Mouse (Mus musculus) MEL (cell line): ENCODE measurements at regions not wholly inside any gene's neighbourhood (a gene's known extent, or its start where the extent isn't known, plus 50 kb on each side); places are given as distances from the start of the nearest gene placed in this dataset.

Experiments
- DNase-seq: peaks from one replicate; pipeline ENCODE4 v3.0.0; 2011; ENCODE audit warnings: low read depth, low spot score
- H3K27ac ChIP-seq: 2 replicates; pipeline ENCODE4 v1.5.1; 2012; ENCODE audit warnings: low read depth, mild to moderate bottlenecking, control low read depth, low read length, moderate library complexity; ENCODE audit not compliant: control insufficient read depth
- H3K27me3 ChIP-seq, 2 experiments: fragments of 150-350 bp in 1 of 2; sonication (generic) in 1 of 2; 2 replicates each; pipeline ENCODE4 v1.6.1; 2012; ENCODE audit warnings: low read length in 2 of 2, mild to moderate bottlenecking in 2 of 2, improper control_type of control experiment in 1 of 2, moderate library complexity in 1 of 2; ENCODE audit not compliant: insufficient read depth in 2 of 2, control insufficient read depth in 1 of 2
- H3K36me3 ChIP-seq, 2 experiments: 2 replicates each; pipeline ENCODE4 v1.6.1; 2012 to 2014; ENCODE audit warnings: low read length in 2 of 2, improper control_type of control experiment in 1 of 2, inconsistent platforms in 1 of 2, mild to moderate bottlenecking in 1 of 2; ENCODE audit not compliant: insufficient read depth in 2 of 2, control insufficient read depth in 1 of 2
- H3K4me1 ChIP-seq, 2 experiments: fragments of 150-350 bp in 1 of 2; sonication (generic) in 1 of 2; 2 replicates each; pipeline ENCODE4 v1.6.1; 2012; ENCODE audit warnings: low read length in 2 of 2, improper control_type of control experiment in 1 of 2, mild to moderate bottlenecking in 1 of 2; ENCODE audit not compliant: insufficient read depth in 2 of 2, control insufficient read depth in 1 of 2
- H3K4me3 ChIP-seq, 2 experiments: fragments of 150-350 bp in 1 of 2; sonication (generic) in 1 of 2; 2 replicates each; pipeline ENCODE4 v1.5.1; 2012; ENCODE audit warnings: low read depth in 2 of 2, low read length in 2 of 2, mild to moderate bottlenecking in 2 of 2, moderate library complexity in 2 of 2, control low read depth in 1 of 2, improper control_type of control experiment in 1 of 2; ENCODE audit not compliant: control insufficient read depth in 1 of 2, insufficient read depth in 1 of 2
- H3K79me2 ChIP-seq: 2 replicates; pipeline ENCODE4 v1.6.1; 2012; ENCODE audit warnings: mild to moderate bottlenecking, low read length, moderate library complexity; ENCODE audit not compliant: control insufficient read depth, poor library complexity, insufficient read depth
- H3K9ac ChIP-seq: 2 replicates; pipeline ENCODE4 v1.6.1; 2012; ENCODE audit warnings: low read depth, mild to moderate bottlenecking, control low read depth, low read length, moderate library complexity; ENCODE audit not compliant: control insufficient read depth, poor library complexity, severe bottlenecking
- H3K9me3 ChIP-seq: fragments of 150-350 bp; sonication (generic); replicated peaks from 2 replicates; pipeline ENCODE4 v1.6.1; 2012; ENCODE audit warnings: mild to moderate bottlenecking, low read length, improper control_type of control experiment, moderate library complexity; ENCODE audit not compliant: insufficient read depth
- BHLHE40 ChIP-seq: IDR thresholded peaks from 2 replicates; pipeline ENCODE4 v1.6.1; 2012; ENCODE audit warnings: low read depth, mild to moderate bottlenecking, inconsistent platforms, low read length, improper control_type of control experiment, borderline replicate concordance
- CTCF ChIP-seq, 3 experiments: IDR thresholded peaks in 2 of 3; conservative IDR thresholded peaks in 1 of 3; 2 replicates each; pipeline ENCODE4 v1.5.1; 2011 to 2012; ENCODE audit warnings: low read length in 3 of 3, low read depth in 2 of 3, mild to moderate bottlenecking in 2 of 3, improper control_type of control experiment in 1 of 3, inconsistent platforms in 1 of 3, mixed read lengths in 1 of 3, moderate library complexity in 1 of 3; ENCODE audit not compliant: control insufficient read depth in 1 of 3, insufficient read depth in 1 of 3, poor library complexity in 1 of 3, severe bottlenecking in 1 of 3
- ELF1 ChIP-seq: IDR thresholded peaks from 2 replicates; pipeline ENCODE4 v1.6.1; 2014; ENCODE audit warnings: low read depth, mild to moderate bottlenecking, inconsistent platforms, low read length, improper control_type of control experiment, moderate library complexity
- EP300 ChIP-seq, 2 experiments: IDR thresholded peaks; 2 replicates each; pipeline ENCODE4 v1.6.1; 2011; ENCODE audit warnings: improper control_type of control experiment in 2 of 2, low read length in 2 of 2, low read depth in 1 of 2, mild to moderate bottlenecking in 1 of 2
- ETS1 ChIP-seq: IDR thresholded peaks from 2 replicates; pipeline ENCODE4 v1.6.1; 2012; ENCODE audit warnings: low read depth, mild to moderate bottlenecking, inconsistent platforms, low read length, improper control_type of control experiment, moderate library complexity
- GATA1 ChIP-seq: IDR thresholded peaks from 2 replicates; pipeline ENCODE4 v1.6.1; 2011; ENCODE audit warnings: low read depth, low read length, improper control_type of control experiment
- KAT2A ChIP-seq: conservative IDR thresholded peaks from 2 replicates; pipeline ENCODE4 v1.6.1; 2012; ENCODE audit warnings: low read depth, low read length, improper control_type of control experiment, inconsistent platforms
- NRF1 ChIP-seq: IDR thresholded peaks from 2 replicates; pipeline ENCODE4 v1.6.1; 2014; ENCODE audit warnings: low read depth, mild to moderate bottlenecking, inconsistent platforms, low read length, improper control_type of control experiment, moderate library complexity; ENCODE audit not compliant: poor library complexity, insufficient read depth, severe bottlenecking
- RAD21 ChIP-seq: IDR thresholded peaks from 2 replicates; pipeline ENCODE4 v1.6.1; 2011; ENCODE audit warnings: mild to moderate bottlenecking, low read depth, low read length, improper control_type of control experiment
- SMC3 ChIP-seq: IDR thresholded peaks from 2 replicates; pipeline ENCODE4 v1.6.1; 2011; ENCODE audit warnings: low read depth, low read length, improper control_type of control experiment
- TAL1 ChIP-seq: IDR thresholded peaks from 2 replicates; pipeline ENCODE4 v1.6.1; 2012; ENCODE audit warnings: mild to moderate bottlenecking, inconsistent platforms, low read length, moderate library complexity, mixed read lengths
- UBTF ChIP-seq: IDR thresholded peaks from 2 replicates; pipeline ENCODE4 v1.6.1; 2012; ENCODE audit warnings: low read depth, mild to moderate bottlenecking, inconsistent platforms, low read length, improper control_type of control experiment, moderate library complexity, borderline replicate concordance; ENCODE audit not compliant: insufficient read depth
- USF1 ChIP-seq: IDR thresholded peaks from 2 replicates; pipeline ENCODE4 v1.6.1; 2014; ENCODE audit warnings: low read depth, mild to moderate bottlenecking, inconsistent platforms, low read length, improper control_type of control experiment, moderate library complexity
- USF2 ChIP-seq, 2 experiments: IDR thresholded peaks; 2 replicates each; pipeline ENCODE4 v1.6.1; 2011 to 2012; ENCODE audit warnings: improper control_type of control experiment in 2 of 2, low read length in 2 of 2, borderline replicate concordance in 1 of 2, inconsistent platforms in 1 of 2, low read depth in 1 of 2, mild to moderate bottlenecking in 1 of 2; ENCODE audit not compliant: insufficient read depth in 1 of 2
- ZC3H11A ChIP-seq: IDR thresholded peaks from 2 replicates; pipeline ENCODE4 v1.6.1; 2012; ENCODE audit warnings: low read depth, mild to moderate bottlenecking, inconsistent platforms, low read length, improper control_type of control experiment
- ZMIZ1 ChIP-seq: IDR thresholded peaks from 2 replicates; pipeline ENCODE4 v1.6.1; 2012; ENCODE audit warnings: low read depth, mild to moderate bottlenecking, inconsistent platforms, low read length, improper control_type of control experiment, moderate library complexity
- ZNF384 ChIP-seq: IDR thresholded peaks from 2 replicates; pipeline ENCODE4 v1.6.1; 2012; ENCODE audit warnings: low read depth, mild to moderate bottlenecking, inconsistent platforms, low read length, improper control_type of control experiment

- Histone ChIP-seq H3K36me3 (no peaks in the 10 kb centered on the region), H3K4me1 (peaks cover 0 to 4% of the 10 kb centered on the region in 2 experiments; a peak in 2 of 4 replicates), H3K4me3 (no peak overlapping the region), H3K27ac (no peak overlapping the region), H3K9ac (no peak overlapping the region), H3K27me3 (no peaks in the 10 kb centered on the region), H3K9me3 (no peaks in the 10 kb centered on the region), H3K79me2 (no peaks in the 10 kb centered on the region)
- no peak for TF ChIP-seq BHLHE40
- TF ChIP-seq ETS1 = no peak
- TF ChIP-seq EP300 (IDR thresholded peaks at IDR 0.05; ENCODE audit: low read depth in 1 of 2, low read length in 2 of 2) = 0 out of 4 replicates have a peak, but pooled peaks of 1 of the 2 experiments have one; percentile 4
- TF ChIP-seq KAT2A = no peak
- peak; percentile 28; the same call in 1 of the 2 replicates for TF ChIP-seq GATA1
- TF ChIP-seq ZNF384 = no peak
- TF ChIP-seq USF1 = no peak
- TF ChIP-seq NRF1 = peak; percentile 12; the same call in 1 of the 2 replicates
- peak; percentile 51 for TF ChIP-seq TAL1
- peak; percentile 41 for DNase-seq
These were observed 56.5 kb downstream of the Otud1 start for GRCm38 (mm10) chr2:19714025-19714424.

- TF ChIP-seq BHLHE40 (no peak), RAD21 (peak; percentile 51), ZC3H11A (0 out of 2 replicates have a peak, but pooled peaks have one; percentile 12), CTCF (IDR thresholded peaks at IDR 0.05 in 2 of 3, conservative IDR thresholded peaks at IDR 0.05 in 1 of 3; ENCODE audit: control insufficient read depth in 1 of 3, insufficient read depth in 1 of 3, low read depth in 2 of 3, low read length in 3 of 3, poor library complexity in 1 of 3, severe bottlenecking in 1 of 3) (peak; percentile 52 to 62 (median 53)), ZMIZ1 (no peak), ELF1 (no peak), KAT2A (no peak), SMC3 (peak; percentile 31), UBTF (no peak), USF2 (IDR thresholded peaks at IDR 0.05; ENCODE audit: borderline replicate concordance in 1 of 2, insufficient read depth in 1 of 2, low read depth in 1 of 2, low read length in 2 of 2) (no peak)
- no peaks in the 10 kb centered on the region for H3K27me3 ChIP-seq
- H3K9me3 ChIP-seq = no peaks in the 10 kb centered on the region
- H3K79me2 ChIP-seq = no peaks in the 10 kb centered on the region
- peak; percentile 59 for DNase-seq
- no peaks in the 10 kb centered on the region for H3K36me3 ChIP-seq
- H3K27ac ChIP-seq = no peak overlapping the region
- no peak overlapping the region for H3K9ac ChIP-seq
- H3K4me3 ChIP-seq = no peak overlapping the region
- H3K4me1 ChIP-seq = peaks cover 0 to 4% of the 10 kb centered on the region in 2 experiments; a peak in 2 of 4 replicates
These were observed 58.1 kb downstream of the Otud1 start for GRCm38 (mm10) chr2:19715564-19716238.
